Mouse (Mus musculus) ES-CJ7 (cell line): ENCODE results near the gene Ube2n.

Experiments
- DNase-seq: peaks from one replicate; pipeline ENCODE4 v3.0.0; 2011; ENCODE audit warnings: low read depth, low spot score

The Ube2n gene

GRCm38 (mm10) chr10:95559426-95559825 is 44.5 kb downstream of the Ube2n start:
- no peak for DNase-seq

GRCm38 (mm10) chr10:95560394-95560983 is 45.5 kb downstream of the Ube2n start:
- no peak for DNase-seq

DNA sequence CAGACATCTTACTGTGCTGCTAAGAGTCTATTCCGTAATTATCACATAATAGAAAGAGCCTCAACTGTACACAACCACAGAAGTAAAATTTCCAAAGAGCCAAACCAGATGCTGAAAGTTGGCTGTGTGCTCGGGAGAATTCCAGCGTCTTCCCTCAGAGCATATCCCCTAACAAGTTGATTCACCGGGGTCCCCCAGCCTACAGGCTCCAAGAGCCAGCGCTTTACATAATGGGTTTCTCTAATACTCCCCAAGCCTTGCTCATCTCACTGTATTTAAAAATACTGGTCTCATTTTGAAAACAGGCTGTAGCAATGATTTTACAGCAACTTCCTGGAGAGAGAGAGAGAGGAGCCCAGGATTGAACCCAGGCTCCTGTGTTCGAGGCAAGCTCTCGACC is 46.7 kb downstream of the Ube2n start:
- DNase-seq: no peak

GRCm38 (mm10) chr10:95562395-95562794 is 47.5 kb downstream of the Ube2n start:
- no peak for DNase-seq

GRCm38 (mm10) chr10:95562859-95563841 is 48.2 kb downstream of the Ube2n start:
- DNase-seq: no peak

GRCm38 (mm10) chr10:95563851-95564845 is 49.2 kb downstream of the Ube2n start, which contains the start of gene Nudt4:
Gene Nudt4 (minus strand): TSS chr10:95564146.
- peak; percentile 86 for DNase-seq

DNA sequence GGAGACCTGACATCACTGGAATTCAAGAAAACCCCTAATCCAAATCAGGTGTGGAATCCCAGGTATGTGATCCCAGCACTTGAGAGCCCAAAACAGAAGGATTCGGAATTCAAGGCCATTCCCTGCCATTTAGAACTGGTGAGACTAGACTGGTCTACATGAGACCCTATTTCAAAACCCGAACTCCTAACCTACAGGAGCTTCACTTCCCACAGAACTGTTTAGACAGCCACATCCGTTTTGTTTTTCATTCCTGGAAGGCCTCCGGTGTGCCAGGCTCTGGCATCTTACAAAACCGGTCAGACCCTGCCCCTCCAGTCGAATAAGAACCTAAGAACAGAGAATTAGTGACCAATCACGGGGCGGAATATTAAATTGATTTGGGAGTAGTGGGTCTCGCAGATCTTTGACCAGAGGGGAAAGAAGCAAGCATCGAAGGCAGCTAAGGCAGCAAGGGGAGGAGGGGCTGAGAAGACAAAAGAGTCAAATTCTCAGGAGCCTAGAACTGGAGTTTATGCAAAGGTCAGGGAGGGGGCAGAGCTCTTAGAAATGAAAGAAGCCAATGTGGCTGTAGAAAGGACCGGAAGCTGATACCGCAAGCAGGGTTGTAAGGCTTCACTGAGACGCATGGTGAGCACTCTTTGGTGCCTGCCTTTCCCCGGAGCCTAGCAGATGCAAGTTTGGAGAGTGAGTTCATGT is 50.4 kb downstream of the Ube2n start:
- peak; percentile 93 for DNase-seq

- DNase-seq: peak; percentile 62
These were observed 51.8 kb downstream of the Ube2n start for GRCm38 (mm10) chr10:95566786-95567185.

- DNase-seq: no peak
These were observed 52.6 kb downstream of the Ube2n start for GRCm38 (mm10) chr10:95567550-95567949.

- DNase-seq: no peak
These were observed 53.1 kb downstream of the Ube2n start for GRCm38 (mm10) chr10:95568016-95568415.

GRCm38 (mm10) chr10:95569441-95569840 is 54.5 kb downstream of the Ube2n start:
- DNase-seq: no peak

DNA sequence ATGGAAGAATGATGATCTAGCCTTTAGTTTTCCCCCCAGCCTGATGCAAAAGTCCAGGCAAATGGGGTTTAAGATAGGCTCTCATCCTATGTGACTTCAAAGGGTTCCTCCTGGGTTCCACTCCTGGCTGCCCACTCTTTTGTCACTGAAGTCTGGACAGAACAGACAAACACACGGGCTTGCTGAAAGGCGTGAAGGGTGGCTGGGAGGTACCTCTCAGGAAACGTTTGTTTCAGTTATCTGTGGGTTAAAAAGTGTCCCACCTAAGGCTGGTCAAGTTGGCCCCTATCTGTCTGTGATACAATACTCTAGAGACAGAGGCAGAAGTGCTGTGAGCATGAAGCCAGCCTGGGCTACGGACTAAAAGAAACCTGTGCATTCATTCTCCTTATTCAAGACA is 60.0 kb downstream of the Ube2n start:
- no peak for DNase-seq

DNA sequence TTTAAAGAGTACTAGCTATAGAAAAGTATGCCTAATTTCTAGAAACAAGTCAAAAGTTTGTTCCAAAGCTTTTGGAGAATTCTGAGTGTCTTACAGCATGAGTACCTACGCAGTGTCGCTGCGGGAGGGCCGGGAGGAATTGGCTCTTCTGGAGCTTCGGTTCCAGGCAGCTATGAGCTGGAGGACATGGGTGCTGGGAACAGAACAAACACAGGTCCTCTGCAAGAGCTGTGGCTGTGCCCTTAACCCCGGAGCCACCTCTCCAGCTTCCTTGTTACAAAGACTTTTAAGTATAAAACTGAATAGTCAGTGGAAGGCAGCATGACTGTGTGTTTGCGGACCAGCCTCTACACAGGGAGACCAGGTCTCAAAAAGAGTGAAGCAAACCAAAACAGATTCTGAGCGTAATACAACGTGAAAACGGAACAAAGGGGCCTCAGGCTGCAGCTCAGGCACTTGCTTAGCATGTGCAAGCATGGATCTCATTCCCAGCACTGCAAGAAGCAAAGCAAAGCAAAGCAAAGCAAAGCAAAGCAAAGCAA is 61.0 kb downstream of the Ube2n start:
- no peak for DNase-seq

DNA sequence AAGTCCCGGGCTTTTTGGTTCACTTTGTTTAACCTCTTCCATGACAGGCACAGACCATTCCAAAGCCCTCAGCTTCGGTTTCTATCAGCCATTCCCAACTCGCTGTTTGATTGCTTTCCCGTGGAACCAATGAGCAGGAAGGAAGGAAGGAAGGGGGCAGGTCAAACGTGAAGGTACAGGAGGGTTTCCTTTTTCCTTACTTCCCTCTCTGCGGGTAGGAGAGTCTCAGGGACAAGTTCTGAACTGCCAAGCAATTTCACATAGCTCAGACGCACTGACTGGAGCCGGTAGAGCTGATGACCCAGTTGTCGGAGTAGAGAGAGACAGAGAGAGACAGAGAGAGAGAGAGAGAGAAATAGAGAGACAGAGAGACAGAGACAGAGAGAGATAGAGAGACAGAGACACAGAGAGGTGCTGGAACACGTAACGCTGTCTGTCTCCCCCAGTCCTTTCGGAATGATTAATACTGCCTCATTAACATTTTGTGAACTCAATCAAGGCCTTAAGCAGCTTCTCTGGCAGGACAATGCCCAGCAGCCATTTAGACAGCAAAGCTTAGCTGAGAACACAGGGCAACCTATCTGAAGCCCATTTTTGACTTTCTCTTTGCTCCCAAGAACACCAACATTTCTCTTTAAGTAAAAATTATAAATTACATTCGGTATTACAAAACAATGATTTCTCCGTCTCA is 62.1 kb downstream of the Ube2n start:
- peak; percentile 77 for DNase-seq

GRCm38 (mm10) chr10:95577567-95577950 is 62.6 kb downstream of the Ube2n start:
- DNase-seq: no peak

- DNase-seq: peak; percentile 59
These were observed 70.6 kb downstream of the Ube2n start for GRCm38 (mm10) chr10:95585554-95585953.

GRCm38 (mm10) chr10:95587509-95588220 is 72.7 kb downstream of the Ube2n start:
- DNase-seq: no peak

GRCm38 (mm10) chr10:95589196-95589595 is 74.3 kb downstream of the Ube2n start:
- DNase-seq: peak; percentile 74

DNA sequence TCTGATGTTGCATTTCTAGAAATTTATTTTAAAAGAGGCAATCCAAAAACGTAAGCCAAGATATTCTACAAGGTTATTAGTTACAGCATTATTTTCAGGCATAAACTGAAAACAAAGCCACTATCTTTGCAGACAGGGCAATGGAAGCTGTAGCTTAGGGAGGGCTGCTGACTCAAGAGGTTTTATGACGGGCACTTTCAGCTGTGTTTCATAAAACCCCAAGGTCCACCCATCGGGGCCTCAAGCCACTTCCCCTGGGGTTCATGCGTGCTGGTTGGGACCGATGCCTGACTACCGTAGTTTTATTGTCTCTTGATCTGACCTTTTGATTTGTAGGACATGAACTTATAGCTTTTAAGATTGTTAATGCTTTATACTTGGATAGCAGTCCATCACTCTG is 75.3 kb downstream of the Ube2n start:
- DNase-seq: no peak
